Mouse (Mus musculus) left cerebral cortex, adult 18-20 months (tissue): ENCODE measurements at regions not wholly inside any gene's neighbourhood (a gene's known extent, or its start where the extent isn't known, plus 50 kb on each side); places are given as distances from the start of the nearest gene placed in this dataset.

Experiments used
- DNase-seq, 2 experiments: peaks; one replicate each; pipeline ENCODE4 v3.0.0; 2021 to 2022; ENCODE audit warnings: low spot score in 2 of 2, mixed read lengths in 1 of 2

GRCm38 (mm10) chr10:115664567-115664966 lies 77.0 kb upstream of the Lgr5 start:
- peak in 1 of 2 experiments; percentile 7 for DNase-seq

- no peak for DNase-seq
Observed at GRCm38 (mm10) chr10:115676661-115677060, 89.1 kb upstream of the Lgr5 start.

- no peak for DNase-seq
Observed at GRCm38 (mm10) chr10:115681115-115681514, 93.5 kb upstream of the Lgr5 start.

- no peak for DNase-seq
Observed at GRCm38 (mm10) chr10:115691939-115692338, 104.4 kb upstream of the Lgr5 start.

GRCm38 (mm10) chr10:115693986-115694833 lies 106.6 kb upstream of the Lgr5 start:
- DNase-seq, result no peak

GRCm38 (mm10) chr10:115702358-115702757 lies 114.3 kb upstream of the Tspan8 start:
- DNase-seq, result no peak

GRCm38 (mm10) chr10:115708623-115709022 lies 108.0 kb upstream of the Tspan8 start:
- DNase-seq, result no peak

- no peak for DNase-seq
Observed at GRCm38 (mm10) chr10:115713896-115714295, 102.7 kb upstream of the Tspan8 start.

GRCm38 (mm10) chr10:115716178-115716577 lies 100.5 kb upstream of the Tspan8 start:
- no peak for DNase-seq

- DNase-seq, result no peak
Observed at GRCm38 (mm10) chr10:115717064-115717463, 99.6 kb upstream of the Tspan8 start.

GRCm38 (mm10) chr10:115722589-115722988 lies 94.0 kb upstream of the Tspan8 start:
- no peak for DNase-seq

GRCm38 (mm10) chr10:115742634-115743347 lies 73.8 kb upstream of the Tspan8 start:
- DNase-seq, result no peak

GRCm38 (mm10) chr10:115749844-115750243 lies 66.8 kb upstream of the Tspan8 start:
- no peak for DNase-seq

- no peak for DNase-seq
Observed at GRCm38 (mm10) chr10:115750250-115750649, 66.4 kb upstream of the Tspan8 start.

- no peak for DNase-seq
Observed at GRCm38 (mm10) chr10:115758667-115759066, 58.0 kb upstream of the Tspan8 start.
